Mouse (Mus musculus) cerebral cortex, adult 2 months (tissue): ENCODE results near the gene Fam53b.

ENCODE experiments used
- WGBS: fragments of 180-500 bp; shearing (Covaris S2); methylation state at CpG from one replicate; pipeline ENCODE4 v1.1.7; 2018; 5-methylcytosine and 5-hydroxymethylcytosine counted together

The Fam53b gene

DNA sequence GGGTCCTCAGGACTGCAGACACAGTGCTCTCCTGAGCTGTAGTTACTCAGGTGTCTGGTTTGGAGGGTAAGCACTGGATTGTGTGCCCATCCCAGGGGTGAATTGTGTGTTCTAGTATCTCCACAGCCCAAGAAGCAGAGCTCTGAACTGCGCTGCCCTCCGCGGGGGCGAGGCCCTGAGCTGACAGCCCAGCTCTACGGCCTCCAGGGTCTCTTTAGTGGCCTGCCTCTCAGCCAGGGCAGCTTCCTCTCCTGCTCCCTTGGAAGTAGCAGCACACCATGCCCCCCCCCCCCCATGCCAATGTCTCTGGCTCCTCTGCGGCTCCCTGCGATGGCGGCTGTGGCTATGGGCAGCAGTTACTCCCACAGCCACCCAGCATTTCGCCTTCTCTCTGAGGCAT lies 102.1 kb downstream of the Fam53b start:
- WGBS = 55% methylated on average over 9 of the region's 9 CpGs

DNA sequence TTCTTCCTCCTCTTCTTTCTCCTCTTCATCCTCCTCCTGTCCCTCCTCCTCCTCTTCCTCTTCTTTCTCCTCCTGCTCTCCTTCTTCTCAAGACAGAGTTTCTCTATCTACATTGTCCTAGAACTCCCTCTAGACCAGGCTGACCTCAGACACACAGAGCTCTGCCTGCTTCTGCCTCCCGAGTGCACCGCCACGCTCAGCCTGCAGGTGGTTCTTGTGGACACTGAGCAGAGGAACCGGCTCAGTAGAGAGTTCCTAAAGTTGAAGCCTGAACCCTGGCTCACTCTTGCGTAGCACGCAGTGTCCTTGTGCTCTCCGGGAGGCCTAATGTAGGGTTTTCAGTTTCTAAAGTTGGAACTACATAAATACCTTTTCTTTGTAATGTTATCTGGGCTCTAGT lies 108.6 kb downstream of the Fam53b start:
- whole genome bisulfite sequencing = 94% methylated on average over 7 of the region's 7 CpGs

DNA sequence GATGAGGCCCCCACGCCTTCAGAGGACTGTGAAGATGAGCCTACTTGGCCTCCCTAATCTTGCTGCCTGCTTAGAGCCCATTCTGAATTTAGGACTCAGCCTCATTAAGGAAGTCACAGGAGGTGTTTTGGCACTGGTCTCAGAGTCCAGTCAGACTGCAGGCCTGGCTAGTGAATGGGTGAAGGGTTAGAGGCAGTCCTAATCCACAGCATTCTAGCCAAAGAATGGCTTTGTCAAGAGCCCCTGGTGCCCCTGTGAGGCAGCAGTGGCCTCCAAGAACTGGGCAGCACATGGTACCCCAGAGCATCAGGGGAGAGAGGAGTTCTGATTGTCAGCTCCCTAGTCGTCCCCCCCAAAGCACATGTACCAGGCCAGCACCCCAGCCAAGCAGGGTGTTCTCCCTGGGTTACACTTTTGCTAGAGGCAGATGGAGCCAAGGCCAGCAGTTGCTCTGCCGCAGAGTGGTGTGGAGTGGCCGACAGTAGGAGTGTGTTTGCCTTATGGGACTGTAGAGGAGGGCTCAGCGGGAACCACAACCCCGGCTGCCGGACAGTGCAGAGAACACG lies 109.3 kb downstream of the Fam53b start:
- 87% methylated on average over 8 of the region's 8 CpGs for WGBS

DNA sequence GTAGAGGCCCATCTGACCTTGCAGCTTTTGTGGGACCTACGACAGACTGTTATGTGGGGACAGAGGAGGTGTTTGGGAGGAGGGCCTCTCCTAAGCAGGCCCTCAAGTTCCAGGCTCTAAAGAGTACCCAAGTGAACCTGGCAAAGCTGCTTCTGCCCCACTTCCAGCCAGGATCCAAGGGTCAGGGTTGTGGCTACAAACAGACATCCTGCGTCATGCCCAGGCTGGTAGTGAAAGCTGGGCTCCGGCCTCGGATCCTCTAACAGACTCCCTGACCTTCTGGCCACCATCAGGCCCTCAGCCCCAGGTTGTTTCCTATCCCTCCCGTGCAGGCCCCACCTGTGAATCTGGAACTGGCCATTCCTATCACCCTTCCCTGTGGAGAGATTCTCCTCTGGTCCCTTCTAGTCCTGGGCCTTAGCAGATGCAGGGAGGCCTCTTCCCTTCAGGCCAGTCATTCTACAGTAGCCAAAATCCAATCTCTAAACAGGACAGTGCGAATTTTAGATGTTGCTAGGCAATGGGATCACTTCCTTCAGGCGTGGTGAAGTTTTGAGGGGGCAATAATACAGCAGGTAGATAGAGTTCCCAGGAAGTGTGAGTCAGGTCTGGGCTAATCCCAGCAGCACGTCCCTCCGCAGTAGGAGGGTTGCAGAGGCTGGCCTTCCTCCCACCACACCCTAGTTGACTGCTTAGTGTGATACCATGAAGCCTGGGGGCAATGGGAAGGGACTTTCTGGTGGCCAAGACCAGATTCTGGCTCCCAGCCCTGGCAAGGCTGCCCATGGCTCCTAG lies 110.0 kb downstream of the Fam53b start:
- 82% methylated on average over 9 of the region's 9 CpGs for WGBS

DNA sequence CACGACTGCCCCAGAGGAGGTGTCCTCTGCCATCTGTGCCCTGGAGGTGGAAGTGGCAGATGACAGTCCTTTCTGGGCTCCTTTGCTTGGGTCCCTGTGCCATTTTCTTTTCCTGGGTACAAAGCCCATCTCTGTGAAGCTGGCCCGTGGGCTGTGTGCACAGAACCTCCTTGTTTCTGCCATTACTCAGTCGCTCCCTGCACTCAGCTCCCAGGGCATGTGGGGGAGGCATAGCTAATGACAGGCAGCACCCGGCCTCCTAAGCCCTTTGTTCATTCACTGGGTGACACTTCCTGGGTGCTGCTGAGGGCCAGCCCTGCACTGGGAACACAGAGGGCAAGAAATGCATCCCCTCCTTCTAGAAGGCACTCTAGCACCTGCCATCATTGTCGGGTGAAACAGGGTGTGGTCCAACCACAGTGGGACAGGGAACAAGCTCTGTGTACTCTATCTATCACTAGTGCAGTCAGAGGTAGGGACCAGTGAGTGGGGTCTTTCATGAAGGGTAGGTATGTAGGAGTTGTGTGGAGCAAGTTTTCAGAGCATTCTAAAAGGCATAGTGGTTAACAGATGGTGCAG lies 111.1 kb downstream of the Fam53b start:
- WGBS = 49% methylated on average over 5 of the region's 5 CpGs

DNA sequence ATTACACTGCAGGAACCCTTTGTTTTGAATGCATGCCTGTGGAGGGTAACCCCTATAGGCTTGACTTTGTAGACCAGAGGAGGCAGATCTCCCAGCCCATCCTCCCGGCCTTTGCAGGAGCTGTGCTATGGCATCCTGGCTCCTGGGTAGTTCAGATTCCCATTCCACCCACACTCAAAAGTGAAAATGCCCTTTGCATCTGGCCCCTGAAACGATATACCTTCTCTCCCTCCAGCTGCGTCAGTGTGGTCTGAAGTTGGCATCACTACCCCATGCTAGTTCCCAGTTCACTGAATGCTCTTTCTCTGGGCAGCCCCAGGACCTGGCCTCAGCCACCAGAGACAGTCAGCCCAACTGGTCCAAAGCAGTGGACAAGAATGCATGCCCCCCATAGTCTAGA lies 111.7 kb downstream of the Fam53b start:
- WGBS = 78% methylated on average over 3 of the region's 3 CpGs

DNA sequence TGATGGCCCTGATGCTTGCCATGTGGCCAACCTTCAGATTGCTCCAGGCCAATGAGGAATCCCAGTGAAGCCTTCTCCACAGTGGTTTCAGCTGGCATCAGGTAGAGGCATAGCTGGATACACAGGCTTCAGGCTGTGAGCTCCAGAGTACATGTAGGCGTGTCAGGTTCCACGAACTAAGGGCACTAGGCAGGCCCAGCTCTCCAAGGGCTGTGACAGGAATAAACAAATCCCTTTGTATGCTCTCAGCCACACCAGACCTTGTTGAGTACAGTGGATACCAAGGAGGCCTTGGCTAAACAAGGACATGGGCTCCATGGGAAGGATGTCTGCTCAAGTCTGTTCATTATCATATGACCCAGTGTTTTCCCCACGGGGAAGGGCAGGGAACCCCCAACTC lies 112.3 kb downstream of the Fam53b start:
- 80% methylated on average over 3 of the region's 3 CpGs for WGBS

DNA sequence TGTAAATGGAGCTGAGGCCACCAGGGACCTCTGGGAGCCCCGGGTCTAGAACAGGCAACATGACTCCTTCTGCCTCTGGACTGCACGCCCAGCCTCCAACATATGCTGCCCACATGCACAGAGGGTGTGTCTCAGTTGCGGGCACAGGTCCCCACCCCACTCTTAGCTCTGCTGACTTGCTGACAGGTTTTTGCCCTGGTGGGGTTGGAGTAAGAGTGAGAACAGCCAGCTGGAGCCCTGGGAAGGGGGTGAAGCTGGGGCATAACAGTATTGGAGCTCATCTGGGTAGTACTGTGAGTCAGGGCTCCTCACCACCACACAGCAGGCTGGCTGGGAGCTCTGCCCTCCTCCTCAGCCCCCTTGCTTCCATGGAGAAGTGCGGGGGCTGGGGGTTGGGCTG lies 113.6 kb downstream of the Fam53b start:
- 81% methylated on average over 4 of the region's 4 CpGs for WGBS

DNA sequence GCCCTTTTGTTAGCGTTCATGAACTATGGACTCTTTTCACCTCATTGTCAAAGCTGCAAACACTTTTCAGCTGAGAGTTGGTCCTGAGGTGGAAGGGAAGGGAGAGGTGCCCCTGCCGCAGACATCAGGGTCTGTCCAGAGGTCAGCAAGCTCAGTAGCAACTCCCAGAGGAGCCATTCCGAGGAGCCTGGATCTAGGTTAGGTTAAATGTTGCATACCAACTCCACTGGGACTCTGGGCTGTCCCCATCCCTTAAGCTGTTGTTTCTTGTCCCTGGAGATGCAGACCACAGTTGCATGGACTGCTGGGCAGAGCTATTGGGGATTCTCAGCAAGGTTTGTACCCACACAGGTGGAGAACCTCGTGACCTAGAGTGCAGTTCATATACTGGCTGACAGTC lies 114.5 kb downstream of the Fam53b start:
- WGBS = 92% methylated on average over 4 of the region's 4 CpGs

DNA sequence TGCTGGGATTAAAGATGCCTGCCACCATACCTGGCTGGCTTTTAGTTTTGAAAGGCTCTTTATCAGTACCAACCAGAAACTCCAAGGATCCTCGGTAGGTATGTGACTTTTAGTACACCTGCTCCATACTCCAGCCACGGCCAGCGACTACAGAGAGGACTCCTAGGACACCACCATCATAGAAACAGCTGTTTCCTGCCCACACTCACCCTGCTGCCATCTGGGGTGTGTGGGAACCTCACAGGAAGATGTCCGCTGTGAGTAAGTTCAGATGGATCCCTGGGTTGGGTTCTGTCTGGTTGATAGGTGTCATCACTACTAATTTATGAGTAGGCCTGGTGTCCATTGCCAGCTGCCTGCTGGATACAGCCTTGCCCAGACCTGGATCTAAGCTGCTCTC lies 114.9 kb downstream of the Fam53b start:
- WGBS = 61% methylated on average over 4 of the region's 4 CpGs

DNA sequence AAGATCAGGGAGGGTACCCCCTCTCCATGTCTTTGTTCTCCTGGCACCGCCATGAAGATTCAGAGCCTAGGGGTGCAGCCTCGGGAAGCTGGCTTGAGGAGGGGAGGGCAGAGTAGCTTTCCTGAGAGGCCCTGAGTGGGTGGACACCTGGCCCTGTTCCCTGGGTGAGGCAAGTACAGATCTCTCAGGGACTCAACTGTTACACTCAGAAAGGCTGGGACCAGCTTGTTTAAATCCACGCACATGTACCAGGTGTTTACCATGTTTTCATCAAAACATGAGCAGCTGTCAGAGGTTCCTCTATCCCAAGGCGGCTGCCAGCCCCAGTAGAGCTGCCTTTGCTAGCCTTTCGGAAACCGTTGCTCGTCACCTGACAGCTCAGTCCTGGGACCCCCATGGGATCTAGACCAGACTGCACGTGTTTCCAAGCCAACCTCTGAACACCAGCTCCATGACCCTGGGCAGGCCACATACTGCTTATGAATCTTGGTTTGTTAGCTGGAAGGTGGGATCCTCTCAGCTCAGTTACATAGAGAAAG lies 116.4 kb downstream of the Fam53b start:
- 89% methylated on average over 8 of the region's 8 CpGs for WGBS

DNA sequence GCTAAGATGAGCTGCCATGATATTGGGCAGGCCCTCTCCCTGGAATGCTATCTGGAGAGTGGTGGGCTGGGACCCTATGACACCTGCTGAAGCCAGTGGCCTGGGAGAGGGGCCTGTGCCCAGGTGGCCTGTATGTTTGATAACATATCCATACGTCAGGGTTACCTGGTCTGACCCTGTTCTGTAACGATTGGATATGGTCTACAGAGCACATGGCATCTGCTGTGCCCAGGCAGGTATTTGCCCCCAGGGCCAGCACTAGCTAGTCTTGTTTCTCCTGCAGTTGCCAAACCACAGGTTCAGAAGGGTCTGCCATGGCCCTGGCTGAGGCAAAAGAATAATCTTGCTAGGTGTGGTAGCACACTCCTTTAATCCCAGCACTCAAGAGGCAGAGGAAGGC lies 120.1 kb downstream of the Fam53b start:
- 98% methylated on average over 2 of the region's 2 CpGs for WGBS

DNA sequence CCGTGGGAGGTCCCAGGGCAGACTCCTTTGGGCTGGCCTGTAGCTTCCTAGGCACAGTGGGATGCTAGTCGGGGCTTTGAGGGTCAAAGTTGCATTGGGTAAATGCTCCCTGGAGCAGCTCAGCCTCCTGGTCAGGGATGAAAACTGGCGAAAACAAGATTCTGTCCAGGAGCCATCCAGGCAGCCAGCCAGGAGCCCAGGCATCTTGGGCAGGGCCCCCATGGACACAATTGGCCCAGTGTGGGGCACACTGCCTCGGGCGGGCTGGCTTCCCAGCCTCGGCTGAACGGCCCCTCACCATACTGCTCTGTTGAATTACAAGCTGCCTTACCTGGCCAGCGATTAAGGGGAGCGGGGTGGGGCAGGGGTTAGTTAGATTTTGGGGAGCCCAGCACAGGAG lies 121.0 kb downstream of the Fam53b start:
- 65% methylated on average over 9 of the region's 9 CpGs for WGBS

DNA sequence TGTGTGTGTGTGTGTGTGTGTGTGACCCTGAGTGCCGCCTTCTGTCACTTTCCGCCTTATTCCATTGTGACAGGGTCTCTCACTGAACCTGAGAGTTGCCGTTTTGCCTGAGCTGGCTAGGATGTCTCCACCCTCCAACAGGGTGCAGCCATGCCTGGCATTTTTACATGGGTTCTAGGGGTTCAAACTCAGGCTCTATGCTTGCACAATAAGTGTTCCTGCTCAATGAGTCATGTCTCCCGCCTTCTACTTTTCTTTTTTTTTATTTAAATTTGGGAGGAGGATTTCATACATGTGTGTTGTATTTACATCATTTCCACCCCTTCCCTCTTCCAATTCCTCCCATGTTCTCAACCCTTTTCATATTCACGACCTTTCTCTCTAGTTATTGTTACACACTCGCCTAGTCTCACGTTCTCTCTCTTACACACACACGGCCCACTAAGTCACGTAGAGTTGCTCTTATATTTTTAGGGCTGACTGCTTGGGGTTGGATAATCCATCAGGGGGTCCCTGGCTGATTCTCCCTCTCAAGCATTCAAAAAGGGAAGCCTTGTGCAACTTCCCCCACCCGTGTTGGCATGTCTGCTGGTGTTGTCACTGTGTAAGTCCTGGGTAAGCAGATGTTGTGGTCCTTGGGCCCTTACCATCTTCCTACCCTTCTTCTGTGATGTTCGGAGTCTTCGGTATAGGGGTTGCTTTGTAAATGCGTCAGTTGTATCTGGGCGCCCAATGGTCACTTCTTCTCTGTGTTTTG lies 122.8 kb downstream of the Fam53b start:
- 92% methylated on average over 14 of the region's 14 CpGs for WGBS

DNA sequence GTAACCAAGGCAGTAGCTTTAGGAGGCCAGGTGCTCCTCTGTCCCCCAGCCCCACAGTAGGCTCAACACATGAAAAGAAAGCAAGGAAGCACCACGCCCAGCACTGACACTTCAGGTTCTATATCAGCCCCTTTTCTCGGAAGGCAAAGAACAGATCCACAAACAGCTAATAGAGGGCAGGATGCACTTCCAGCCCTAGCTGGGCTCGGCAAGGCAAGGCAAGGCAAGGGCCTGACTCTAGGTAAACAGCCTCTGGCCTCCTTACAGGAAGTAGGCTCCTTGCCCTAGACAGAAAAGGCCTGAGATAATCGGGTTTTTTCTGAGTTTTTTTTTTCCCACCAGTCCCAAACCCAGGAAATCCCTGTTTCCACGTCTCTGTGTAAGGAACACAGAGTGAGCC lies 124.0 kb downstream of the Fam53b start:
- 77% methylated on average over 5 of the region's 5 CpGs for WGBS

DNA sequence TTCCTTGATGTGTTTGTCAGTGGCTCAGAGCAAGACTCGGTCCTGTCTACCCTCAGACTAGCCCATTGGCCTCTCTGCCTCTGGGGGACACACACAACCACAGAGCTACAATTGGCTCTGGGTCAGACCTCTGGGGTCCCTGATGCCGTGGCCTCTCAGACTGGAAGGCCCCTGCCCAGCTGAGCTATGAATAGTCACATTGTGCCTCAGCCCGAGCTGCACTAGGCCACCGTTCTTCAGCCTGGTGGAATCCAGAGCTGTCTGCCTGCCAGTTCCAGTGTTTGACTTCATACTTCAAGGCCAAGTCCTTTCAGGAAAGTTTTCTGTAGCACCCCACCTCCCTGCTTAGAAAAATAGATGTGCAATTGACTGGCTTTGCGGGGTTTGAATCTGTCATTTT lies 125.0 kb downstream of the Fam53b start:
- WGBS = 52% methylated on average over 5 of the region's 5 CpGs

DNA sequence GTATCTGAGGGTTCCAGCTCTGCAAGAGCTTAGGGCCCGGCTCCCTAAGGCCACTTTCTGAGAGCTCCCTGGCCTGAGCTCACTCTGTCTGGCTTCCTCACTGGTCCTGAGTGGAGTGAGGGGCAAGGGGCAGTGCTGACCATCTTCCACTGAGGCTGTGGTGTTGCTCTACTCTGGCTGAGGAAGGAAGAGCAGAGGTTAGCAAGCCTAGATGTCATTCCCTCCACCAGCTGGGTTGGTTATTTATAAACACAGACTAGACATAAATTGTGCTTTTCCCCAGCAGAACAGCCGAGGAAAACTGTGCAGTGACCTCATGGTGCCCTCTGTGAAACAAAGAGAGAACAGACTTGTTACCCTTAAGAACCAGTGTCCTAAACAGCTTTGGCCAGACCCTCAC lies 125.8 kb downstream of the Fam53b start:
- WGBS = 56% methylated on average over 2 of the region's 2 CpGs

DNA sequence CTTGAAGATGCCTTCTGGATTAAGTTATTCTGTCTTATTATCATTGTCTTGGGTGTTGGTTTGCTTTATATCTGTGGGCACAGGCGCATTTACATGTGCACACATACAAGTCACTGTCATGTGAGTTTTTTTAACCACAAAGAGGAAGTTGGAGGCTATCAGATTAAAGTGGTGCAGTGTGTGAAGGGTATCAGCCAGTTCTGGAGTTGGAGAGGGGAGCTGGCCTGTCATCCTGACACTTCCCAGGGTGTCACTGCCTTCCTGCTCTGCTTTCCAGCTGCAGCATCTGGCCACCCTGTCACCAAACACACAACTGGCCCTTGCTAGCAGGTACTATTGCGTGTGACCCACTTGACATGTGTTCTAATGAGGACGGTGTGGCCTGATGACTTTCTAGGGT lies 127.2 kb downstream of the Fam53b start:
- WGBS = 96% methylated on average over 3 of the region's 3 CpGs

DNA sequence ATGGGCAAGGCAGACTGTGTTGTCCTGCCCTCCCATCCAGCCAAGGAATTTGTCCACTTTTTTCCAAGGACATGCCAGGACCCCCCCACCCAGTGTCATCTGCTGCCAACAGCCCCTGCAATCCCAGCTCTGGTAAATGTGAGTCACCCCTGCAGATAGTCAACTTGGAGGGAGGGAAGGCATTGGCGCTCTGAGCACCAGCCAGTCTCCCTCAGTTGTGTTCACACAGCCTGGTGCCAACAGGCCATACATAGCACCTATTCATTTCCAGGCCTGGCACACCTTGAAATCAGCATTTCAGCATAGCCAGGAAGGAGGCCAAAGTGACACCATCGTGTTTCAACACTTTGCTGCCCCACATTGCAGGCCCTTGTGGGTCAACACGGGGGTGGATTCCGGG lies 129.8 kb downstream of the Fam53b start:
- 89% methylated on average over 4 of the region's 4 CpGs for WGBS

DNA sequence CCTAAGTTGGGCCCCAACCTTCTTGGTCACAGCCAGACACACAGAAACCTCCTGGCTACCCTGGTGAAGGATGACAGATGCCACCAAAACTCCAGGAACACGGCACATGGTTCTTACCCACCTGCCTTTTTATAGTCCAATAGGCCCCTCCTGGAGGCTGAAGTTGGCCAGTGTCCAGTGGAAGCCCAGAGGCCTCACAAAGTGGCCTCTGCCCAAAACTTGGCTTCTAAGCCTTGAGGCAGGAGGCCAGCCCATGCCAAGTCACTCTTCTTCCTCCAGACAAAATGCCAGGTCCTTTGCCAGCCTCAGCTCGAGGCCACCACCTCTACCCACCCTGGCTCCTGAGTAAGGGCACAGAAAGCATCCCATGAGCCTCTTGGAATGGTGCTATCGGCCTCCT lies 130.8 kb downstream of the Fam53b start:
- WGBS = 87% methylated on average over 3 of the region's 3 CpGs

DNA sequence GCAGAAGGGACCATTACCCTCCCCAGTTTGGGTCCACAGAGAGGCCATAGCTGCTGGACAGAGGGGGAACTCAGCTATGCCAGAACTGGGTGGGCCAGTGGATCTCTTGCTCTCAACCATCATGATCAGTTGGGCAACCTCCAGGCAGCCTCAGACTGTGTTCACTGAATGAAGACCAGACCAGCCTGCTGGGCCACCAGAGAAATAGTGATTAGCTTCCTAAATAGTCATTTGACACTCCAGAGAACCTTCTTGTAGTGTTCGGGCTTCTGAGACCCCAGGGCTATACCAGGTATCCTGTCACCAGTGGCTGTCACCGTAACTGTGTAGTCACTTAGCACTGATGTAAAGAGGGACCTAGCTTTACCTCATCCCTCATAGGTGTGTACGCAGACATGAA lies 131.3 kb downstream of the Fam53b start:
- 97% methylated on average over 3 of the region's 3 CpGs for WGBS

DNA sequence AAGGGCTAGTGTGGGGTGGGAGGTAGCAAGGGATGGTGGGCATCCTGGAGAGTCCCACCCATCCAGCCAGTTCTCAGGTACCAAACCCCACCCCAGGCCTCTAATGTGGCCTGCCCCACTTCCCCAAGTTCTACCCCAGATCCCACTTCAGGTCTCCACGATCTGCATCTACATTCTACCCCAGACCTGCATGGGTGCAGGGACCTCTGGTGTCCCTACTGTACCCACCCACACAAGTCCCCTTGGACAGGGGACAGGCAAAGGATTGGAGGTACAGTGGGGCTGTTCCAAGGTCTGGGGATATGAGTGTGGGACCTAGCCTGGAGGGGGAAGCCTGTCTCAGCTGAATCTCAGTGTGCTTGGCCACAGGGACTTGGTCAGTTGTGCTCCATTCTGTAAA lies 131.9 kb downstream of the Fam53b start:
- 90% methylated on average over 1 of the region's 1 CpGs for WGBS
